Comparison of ENCODE assay signal across 11 mouse cellular contexts in the genomic region with DNA sequence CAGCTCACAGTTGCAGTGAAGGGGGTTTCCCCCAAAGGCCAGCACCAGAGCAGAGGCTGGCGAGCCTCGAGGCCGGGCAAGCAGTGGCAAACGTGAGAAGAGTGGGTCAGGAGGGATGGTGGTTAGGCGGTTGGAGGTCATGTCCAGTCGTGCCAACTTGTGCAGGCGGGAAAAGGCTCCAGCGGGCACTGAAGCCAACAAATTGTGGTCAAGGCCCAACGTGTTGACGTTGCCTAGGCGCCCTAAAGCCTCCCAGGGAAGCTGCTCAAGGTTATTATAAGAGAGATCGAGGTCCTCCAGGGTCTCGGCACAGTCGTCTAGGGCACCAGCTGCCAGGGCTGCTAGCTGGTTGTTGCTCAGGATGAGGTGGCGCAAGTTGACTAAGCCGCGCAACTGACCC. TPM values are rescaled to one million over a fixed set of nuclear protein-coding genes. Genes with fewer than 3 reads are reported as not detected.
DNase-seq lines count a peak whose midpoint lies in the region; ATAC-seq and TF ChIP-seq lines count a peak whose summit lies in the region.
"Had no signal": no experiment of that assay in that cellular context is flagged by ENCODE, and none has a peak within 500 bp of the region (broad histone marks: within the 10 kb centered on the region; RNA-seq: fewer than 3 reads in every experiment).

No protein-coding gene starts in this region.

- no peak for ATAC-seq in kidney, embryonic 15.5 days (replicated peaks; ENCODE audit: low FRiP score)
- no peak for ATAC-seq in neural tube, embryonic 13.5 days (ENCODE audit: low read depth)

- no peaks in the 10 kb centered on the region for H3K9me3 ChIP-seq in kidney, embryonic 15.5 days (replicated peaks)
- no peaks in the 10 kb centered on the region for H3K9me3 ChIP-seq in ES-E14 (ENCODE audit: control insufficient read depth, insufficient read depth, low read depth, low read length)
- H3K9me3 ChIP-seq in neural tube, embryonic 13.5 days, result no peaks in the 10 kb centered on the region
- H3K9me3 ChIP-seq: lung, embryonic 15.5 days had no signal

- no peak overlapping the region; the same call in 1 of the 2 replicates for H3K9ac ChIP-seq in kidney, embryonic 15.5 days
- H3K9ac ChIP-seq in ES-E14 (ENCODE audit: insufficient read depth, low read depth, low read length, poor library complexity, severe bottlenecking), result no peak overlapping the region
- H3K9ac ChIP-seq in neural tube, embryonic 13.5 days, result peak overlapping the region; percentile 60; the same call in 1 of the 2 replicates
- H3K9ac ChIP-seq: lung, embryonic 15.5 days had no signal

- peak overlapping the region; percentile 21; the same call in 1 of the 2 replicates for H3K4me3 ChIP-seq in kidney, embryonic 15.5 days (replicated peaks)
- peak overlapping the region; percentile 42 to 45; a peak in 3 of 4 replicates for H3K4me3 ChIP-seq in ES-E14 (ENCODE audit: insufficient read depth in 1 of 2, low read depth in 1 of 2, low read length in 2 of 2, poor library complexity in 1 of 2, severe bottlenecking in 1 of 2)
- peak overlapping the region; percentile 21 for H3K4me3 ChIP-seq in neural tube, embryonic 13.5 days
- H3K4me3 ChIP-seq: lung, embryonic 15.5 days had no signal

- H3K4me2 ChIP-seq in kidney, embryonic 15.5 days, result peak overlapping the region; percentile 50
- peak overlapping the region; percentile 83 for H3K4me2 ChIP-seq in neural tube, embryonic 13.5 days
- H3K4me2 ChIP-seq: lung, embryonic 15.5 days had no signal

- in situ Hi-C loops in ES-E14 (cut with MboI; ENCODE audit: low sequenced_read_pairs in 2 of 2, unreplicated experiment in 2 of 2), result no loop called here

- H3K27ac ChIP-seq in kidney, embryonic 15.5 days, result peak overlapping the region; percentile 95
- H3K27ac ChIP-seq in ES-E14 (ENCODE audit: insufficient read depth, low read depth, low read length, poor library complexity, severe bottlenecking), result no peak overlapping the region
- no peak overlapping the region for H3K27ac ChIP-seq in neural tube, embryonic 13.5 days (replicated peaks)
- H3K27ac ChIP-seq: lung, embryonic 15.5 days had no signal

- H3K4me1 ChIP-seq in kidney, embryonic 15.5 days, result peaks cover 60% of the 10 kb centered on the region
- H3K4me1 ChIP-seq in ES-E14 (ENCODE audit: control insufficient read depth in 2 of 2, insufficient read depth in 2 of 2, low read length in 2 of 2, poor library complexity in 1 of 2), result peaks cover 2 to 18% of the 10 kb centered on the region in 2 experiments; a peak in 2 of 4 replicates
- H3K4me1 ChIP-seq in neural tube, embryonic 13.5 days (replicated peaks), result peaks cover 68% of the 10 kb centered on the region

- H3K36me3 ChIP-seq in kidney, embryonic 15.5 days, result peaks cover 22% of the 10 kb centered on the region
- H3K36me3 ChIP-seq in ES-E14 (ENCODE audit: control insufficient read depth, insufficient read depth, low read length, poor library complexity, severe bottlenecking), result no peaks in the 10 kb centered on the region
- H3K36me3 ChIP-seq in neural tube, embryonic 13.5 days, result peaks cover 46% of the 10 kb centered on the region
- H3K36me3 ChIP-seq: lung, embryonic 15.5 days had no signal

- 88% methylated on average over 17 of the region's 17 CpGs for WGBS in kidney, embryonic 15.5 days
- WGBS in neural tube, embryonic 13.5 days, result 93% methylated on average over 17 of the region's 17 CpGs

- no peak for DNase-seq in kidney, adult 9 months
- no peak for DNase-seq in ES-E14 (ENCODE audit: low read depth, low spot score)
- peak; percentile 33 to 81 for DNase-seq in adrenal gland, postnatal 36 days
- no peak for DNase-seq in heart, postnatal 4 days
- DNase-seq in cerebellum, postnatal 4 days (ENCODE audit: low spot score in 2 of 2), result no peak
- DNase-seq: thymus, postnatal 36 days had no signal

- peaks cover 12% of the 10 kb centered on the region for H3K27me3 ChIP-seq in kidney, embryonic 15.5 days
- peaks cover 10% of the 10 kb centered on the region for H3K27me3 ChIP-seq in neural tube, embryonic 13.5 days

TF ChIP-seq in ES-E14, 5 proteins besides CTCF, POLR2A, EP300 and RAD21:
- TF ChIP-seq HCFC1 (IDR thresholded peaks at IDR 0.05; ENCODE audit: borderline replicate concordance, insufficient read depth, low read length), result no peak

RNA-seq across cellular contexts. Expression of gene Lrfn3, which starts 2.5 kb away (rescaled TPM):
- polyA plus RNA-seq in kidney, embryonic 15.5 days (2015; fragmentation: Nextera tagmentation; extraction: Ambion mirVana), result 6.5 and 7.2 TPM in 2 replicates
- 2.6 and 4.4 TPM in 2 replicates for total RNA-seq in ES-E14 (2012; rRNA removed)
- total RNA-seq in adrenal gland, postnatal 36 days (2021), result 10 to 100 TPM in 1 of 2 experiments, 1 to 10 TPM in 1; 7.4 to 14.7 TPM
- polyA plus RNA-seq in neural tube, embryonic 13.5 days (2015; fragmentation: Nextera tagmentation; extraction: Ambion mirVana), result 10.8 and 12.7 TPM in 2 replicates
- total RNA-seq in heart, postnatal 4 days (2021), result 1 to 10 TPM; 1.4 to 2.2 TPM
- total RNA-seq: megakaryocyte-erythroid progenitor cell, adult 5-6 weeks had no signal

RNA-seq across cellular contexts. Expression of gene Sdhaf1, which starts 36.3 kb away (rescaled TPM):
- polyA plus RNA-seq in kidney, embryonic 15.5 days (2015; fragmentation: Nextera tagmentation; extraction: Ambion mirVana), result 17.3 and 18.7 TPM in 2 replicates
- total RNA-seq in ES-E14 (2012; rRNA removed), result 6.6 and 8.5 TPM in 2 replicates
- 10 to 100 TPM; 13.2 to 16.0 TPM for total RNA-seq in adrenal gland, postnatal 36 days (2021)
- polyA plus RNA-seq in neural tube, embryonic 13.5 days (2015; fragmentation: Nextera tagmentation; extraction: Ambion mirVana), result 18.0 and 22.9 TPM in 2 replicates
- total RNA-seq in heart, postnatal 4 days (2021), result 10 to 100 TPM; 15.5 to 16.6 TPM

RNA-seq across cellular contexts. Expression of gene E130208F15Rik, which starts 38.5 kb away (rescaled TPM):
- polyA plus RNA-seq in kidney, embryonic 15.5 days (2015; fragmentation: Nextera tagmentation; extraction: Ambion mirVana), result 2.6 TPM in 1 of 2 replicates, not detected in the other
- 1.9 and 3.3 TPM in 2 replicates for total RNA-seq in ES-E14 (2012; rRNA removed)
- 1 to 10 TPM in 1 of 2 experiments, under 1 TPM in 1; 0.93 to 1.3 TPM for total RNA-seq in adrenal gland, postnatal 36 days (2021)
- polyA plus RNA-seq in neural tube, embryonic 13.5 days (2015; fragmentation: Nextera tagmentation; extraction: Ambion mirVana), result 5.7 TPM in 1 of 2 replicates, not detected in the other
- under 1 TPM; 0.70 to 0.91 TPM for total RNA-seq in heart, postnatal 4 days (2021)
- total RNA-seq: megakaryocyte-erythroid progenitor cell, adult 5-6 weeks had no signal
- polyA plus RNA-seq: heart, embryonic 14.5 days; lung, embryonic 15.5 days had no signal

RNA-seq across cellular contexts. Expression of gene Syne4, which starts 45.4 kb away (rescaled TPM):
- polyA plus RNA-seq in kidney, embryonic 15.5 days (2015; fragmentation: Nextera tagmentation; extraction: Ambion mirVana), result 88.2 and 97.7 TPM in 2 replicates
- total RNA-seq in ES-E14 (2012; rRNA removed), result 14.5 and 25.5 TPM in 2 replicates
- total RNA-seq in adrenal gland, postnatal 36 days (2021), result 10 to 100 TPM; 21.8 to 49.1 TPM
- polyA plus RNA-seq in neural tube, embryonic 13.5 days (2015; fragmentation: Nextera tagmentation; extraction: Ambion mirVana), result 19.0 and 27.3 TPM in 2 replicates
- 1 to 10 TPM; 1.3 to 3.2 TPM for total RNA-seq in heart, postnatal 4 days (2021)
- total RNA-seq: megakaryocyte-erythroid progenitor cell, adult 5-6 weeks had no signal

RNA-seq across cellular contexts. Expression of gene Alkbh6, which starts 51.5 kb away (rescaled TPM):
- 94.7 and 95.7 TPM in 2 replicates for polyA plus RNA-seq in kidney, embryonic 15.5 days (2015; fragmentation: Nextera tagmentation; extraction: Ambion mirVana)
- 24.5 and 37.8 TPM in 2 replicates for total RNA-seq in ES-E14 (2012; rRNA removed)
- 10 to 100 TPM; 56.9 to 81.3 TPM for total RNA-seq in adrenal gland, postnatal 36 days (2021)
- polyA plus RNA-seq in neural tube, embryonic 13.5 days (2015; fragmentation: Nextera tagmentation; extraction: Ambion mirVana), result 120 and 123 TPM in 2 replicates
- 10 to 100 TPM; 29.4 to 30.8 TPM for total RNA-seq in heart, postnatal 4 days (2021)

Comparison
In these comparisons a context has a peak if more than half of its experiments do, and no peak if none do; other contexts are left out.
1. DNase-seq: peak in adrenal gland, postnatal 36 days (2 of 2); none in kidney, adult 9 months (single experiment), ES-E14 (single experiment), heart, postnatal 4 days (single experiment) and cerebellum, postnatal 4 days (0 of 2).
2. Peak in every context shown above with its lines, with median percentiles within 50 percentile points of each other: H3K4me3 ChIP-seq.